Mouse (Mus musculus) cortical plate, adult 2 months (tissue): ENCODE results near the gene Lrrc7.

ENCODE experiments used
- CTCF ChIP-seq: fragments of 200-500 bp; IDR thresholded peaks from 2 replicates; pipeline ENCODE4 v1.5.1; 2011; ENCODE audit warnings: mild to moderate bottlenecking, control low read depth, low read length; ENCODE audit not compliant: insufficient read depth; ENCODE audit errors: extremely low read depth
- POLR2A ChIP-seq: fragments of 200-500 bp; IDR thresholded peaks from 2 replicates; pipeline ENCODE4 v1.6.1; 2011; ENCODE audit warnings: mild to moderate bottlenecking, low read length, control low read depth; ENCODE audit not compliant: insufficient read depth; ENCODE audit errors: extremely low read depth

DNA sequence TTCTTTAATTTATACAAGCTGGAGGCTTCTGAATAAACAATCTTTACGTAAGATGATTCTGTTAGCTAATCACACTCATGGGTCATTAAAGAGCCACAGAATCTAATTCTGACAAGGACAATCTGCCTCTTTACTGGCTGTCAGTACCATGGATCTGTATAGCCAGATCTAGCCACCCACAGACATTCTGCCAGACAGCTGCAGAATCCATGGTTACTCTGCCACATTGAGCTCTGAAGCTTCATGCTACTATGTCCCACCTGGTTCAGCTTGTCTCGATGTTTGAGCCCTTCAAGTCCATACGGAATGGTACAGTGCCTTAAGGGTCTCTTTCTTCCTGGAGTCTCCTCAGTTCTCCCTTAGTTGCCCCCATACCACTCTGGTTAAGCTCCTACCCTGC, 470.4 kb downstream of the Lrrc7 start:
- TF ChIP-seq CTCF = no peak
- no peak for TF ChIP-seq POLR2A
